Mouse (Mus musculus): ENCODE data around the gene B4galt3. TPM values are rescaled to one million over a fixed set of nuclear protein-coding genes. Genes with fewer than 3 reads are reported as not detected.
A peak's percentile ranks its signal among the peaks of the same experiment; 100 is the strongest.

B4galt3 gene
- polyA plus RNA-seq, 1 experiment from 2014 or later: 21.9 TPM

- Histone ChIP-seq H3K36me3 (replicated peaks) (peaks cover 5% of the 10 kb centered on the region; the same call in 1 of the 2 replicates), H3K4me2 (no peak overlapping the region), H3K27me3 (peaks cover 8% of the 10 kb centered on the region), H3K4me1 (replicated peaks) (peaks cover 18% of the 10 kb centered on the region), H3K9me3 (replicated peaks) (no peaks in the 10 kb centered on the region), H3K4me3 (replicated peaks) (no peak overlapping the region), H3K27ac (replicated peaks) (no peak overlapping the region), H3K9ac (no peak overlapping the region)
- no peak for ATAC-seq (ENCODE audit: insufficient read depth)
Measured at GRCm38 (mm10) chr1:171321415-171321814, 51.3 kb downstream of the B4galt3 start.

- H3K4me2 ChIP-seq: no peak overlapping the region
- H3K27ac ChIP-seq (replicated peaks): peak overlapping the region; percentile 0; the same call in 1 of the 2 replicates
- no peak overlapping the region for H3K4me3 ChIP-seq (replicated peaks)
- no peaks in the 10 kb centered on the region for H3K9me3 ChIP-seq (replicated peaks)
- peaks cover 22% of the 10 kb centered on the region for H3K4me1 ChIP-seq (replicated peaks)
- H3K27me3 ChIP-seq: peaks cover 8% of the 10 kb centered on the region
- ATAC-seq (ENCODE audit: insufficient read depth): 0 out of 2 replicates have a peak, but pooled peaks have one; percentile 25
- peaks cover 6% of the 10 kb centered on the region; the same call in 1 of the 2 replicates for H3K36me3 ChIP-seq (replicated peaks)
- no peak overlapping the region for H3K9ac ChIP-seq
- WGBS (ENCODE audit: insufficient replicate concordance): 37% methylated on average over 1 of the region's 1 CpGs
Measured at GRCm38 (mm10) chr1:171322012-171322411, 51.9 kb downstream of the B4galt3 start.

GRCm38 (mm10) chr1:171325571-171325970, 55.4 kb downstream of the B4galt3 start:
- ATAC-seq (ENCODE audit: insufficient read depth): no peak
- Histone ChIP-seq H3K9me3 (replicated peaks) (no peaks in the 10 kb centered on the region), H3K4me2 (no peak overlapping the region), H3K4me1 (replicated peaks) (peaks cover 47% of the 10 kb centered on the region), H3K4me3 (replicated peaks) (no peak overlapping the region), H3K9ac (no peak overlapping the region), H3K27me3 (no peaks in the 10 kb centered on the region), H3K27ac (replicated peaks) (no peak overlapping the region), H3K36me3 (replicated peaks) (peaks cover 6% of the 10 kb centered on the region; the same call in 1 of the 2 replicates)
- WGBS (ENCODE audit: insufficient replicate concordance): 77% methylated on average over 2 of the region's 2 CpGs

Other genes starting within 250 kb of the B4galt3 start
- gene Fcgr3, start 205.4 kb upstream of the B4galt3 start, polyA plus RNA-seq (2015; fragmentation: Nextera tagmentation; extraction: Ambion mirVana): 27.2 and 28.0 TPM in 2 replicates
- 1.7 and 2.6 TPM in 2 replicates for gene Cfap126, start 156.4 kb upstream of the B4galt3 start, polyA plus RNA-seq (2015; fragmentation: Nextera tagmentation; extraction: Ambion mirVana)
- 149 and 158 TPM in 2 replicates for gene Sdhc, start 119.7 kb upstream of the B4galt3 start, polyA plus RNA-seq (2015; fragmentation: Nextera tagmentation; extraction: Ambion mirVana)
- not detected in 2 replicates for gene Mpz, start 119.6 kb upstream of the B4galt3 start, polyA plus RNA-seq (2015; fragmentation: Nextera tagmentation; extraction: Ambion mirVana)
- gene Pcp4l1, start 74.1 kb upstream of the B4galt3 start, polyA plus RNA-seq (2015; fragmentation: Nextera tagmentation; extraction: Ambion mirVana): 1.7 and 2.1 TPM in 2 replicates
- 1.1 and 1.5 TPM in 2 replicates for gene Nr1i3, start 56.4 kb upstream of the B4galt3 start, polyA plus RNA-seq (2015; fragmentation: Nextera tagmentation; extraction: Ambion mirVana)
- 15.8 and 16.2 TPM in 2 replicates for gene Tomm40l, start 47.8 kb upstream of the B4galt3 start, polyA plus RNA-seq (2015; fragmentation: Nextera tagmentation; extraction: Ambion mirVana)
- 6,467 and 6,641 TPM in 2 replicates for gene Apoa2, start 45.3 kb upstream of the B4galt3 start, polyA plus RNA-seq (2015; fragmentation: Nextera tagmentation; extraction: Ambion mirVana)
- gene Fcer1g, start 36.0 kb upstream of the B4galt3 start, polyA plus RNA-seq (2015; fragmentation: Nextera tagmentation; extraction: Ambion mirVana): 115 and 118 TPM in 2 replicates
- 0.58 and 0.60 TPM in 2 replicates for gene Adamts4, start 19.9 kb upstream of the B4galt3 start, polyA plus RNA-seq (2015; fragmentation: Nextera tagmentation; extraction: Ambion mirVana)
- gene Ndufs2, start 18.9 kb upstream of the B4galt3 start, polyA plus RNA-seq (2015; fragmentation: Nextera tagmentation; extraction: Ambion mirVana): 137 and 144 TPM in 2 replicates
- gene Ppox, start 10.9 kb downstream of the B4galt3 start, polyA plus RNA-seq (2015; fragmentation: Nextera tagmentation; extraction: Ambion mirVana): 214 and 226 TPM in 2 replicates
- gene Usp21, start 17.7 kb downstream of the B4galt3 start, polyA plus RNA-seq (2015; fragmentation: Nextera tagmentation; extraction: Ambion mirVana): 24.9 and 28.5 TPM in 2 replicates
- gene Ufc1, start 24.7 kb downstream of the B4galt3 start, polyA plus RNA-seq (2015; fragmentation: Nextera tagmentation; extraction: Ambion mirVana): 40.6 and 41.4 TPM in 2 replicates
- 18.6 and 20.1 TPM in 2 replicates for gene Dedd, start 58.8 kb downstream of the B4galt3 start, polyA plus RNA-seq (2015; fragmentation: Nextera tagmentation; extraction: Ambion mirVana)
- 33.1 and 39.1 TPM in 2 replicates for gene Nit1, start 75.3 kb downstream of the B4galt3 start, polyA plus RNA-seq (2015; fragmentation: Nextera tagmentation; extraction: Ambion mirVana)
- 32.8 and 37.5 TPM in 2 replicates for gene Pfdn2, start 75.3 kb downstream of the B4galt3 start, polyA plus RNA-seq (2015; fragmentation: Nextera tagmentation; extraction: Ambion mirVana)
- gene Klhdc9, start 90.5 kb downstream of the B4galt3 start, polyA plus RNA-seq (2015; fragmentation: Nextera tagmentation; extraction: Ambion mirVana): 0.21 and 0.33 TPM in 2 replicates
- 0.07 and 0.18 TPM in 2 replicates for gene Nectin4, start 99.8 kb downstream of the B4galt3 start, polyA plus RNA-seq (2015; fragmentation: Nextera tagmentation; extraction: Ambion mirVana)
- 5.0 and 5.3 TPM in 2 replicates for gene Arhgap30, start 118.6 kb downstream of the B4galt3 start, polyA plus RNA-seq (2015; fragmentation: Nextera tagmentation; extraction: Ambion mirVana)
- 18.6 and 21.3 TPM in 2 replicates for gene Usf1, start 141.0 kb downstream of the B4galt3 start, polyA plus RNA-seq (2015; fragmentation: Nextera tagmentation; extraction: Ambion mirVana)
- gene Tstd1, start 148.5 kb downstream of the B4galt3 start, polyA plus RNA-seq (2015; fragmentation: Nextera tagmentation; extraction: Ambion mirVana): 2.1 and 2.5 TPM in 2 replicates
- gene F11r, start 167.2 kb downstream of the B4galt3 start, polyA plus RNA-seq (2015; fragmentation: Nextera tagmentation; extraction: Ambion mirVana): 29.7 and 32.8 TPM in 2 replicates
- 3.3 and 3.5 TPM in 2 replicates for gene Alyref2, start 233.2 kb downstream of the B4galt3 start, polyA plus RNA-seq (2015; fragmentation: Nextera tagmentation; extraction: Ambion mirVana)

All from liver, embryonic 15.5 days (tissue).